Mouse (Mus musculus): Measurements from ENCODE around the gene Klhl20. TPM values are rescaled to one million over a fixed set of nuclear protein-coding genes. Genes with fewer than 3 reads are reported as not detected.
"Not testable (repeated sequence)": the region's sequence is repeated elsewhere in the genome, so short reads cannot be mapped to it uniquely, and the experiment has no call there.

Gene Klhl20
- polyA plus RNA-seq (2015; fragmentation: Nextera tagmentation; extraction: Ambion mirVana): 15.7 and 17.4 TPM in 2 replicates

DNA sequence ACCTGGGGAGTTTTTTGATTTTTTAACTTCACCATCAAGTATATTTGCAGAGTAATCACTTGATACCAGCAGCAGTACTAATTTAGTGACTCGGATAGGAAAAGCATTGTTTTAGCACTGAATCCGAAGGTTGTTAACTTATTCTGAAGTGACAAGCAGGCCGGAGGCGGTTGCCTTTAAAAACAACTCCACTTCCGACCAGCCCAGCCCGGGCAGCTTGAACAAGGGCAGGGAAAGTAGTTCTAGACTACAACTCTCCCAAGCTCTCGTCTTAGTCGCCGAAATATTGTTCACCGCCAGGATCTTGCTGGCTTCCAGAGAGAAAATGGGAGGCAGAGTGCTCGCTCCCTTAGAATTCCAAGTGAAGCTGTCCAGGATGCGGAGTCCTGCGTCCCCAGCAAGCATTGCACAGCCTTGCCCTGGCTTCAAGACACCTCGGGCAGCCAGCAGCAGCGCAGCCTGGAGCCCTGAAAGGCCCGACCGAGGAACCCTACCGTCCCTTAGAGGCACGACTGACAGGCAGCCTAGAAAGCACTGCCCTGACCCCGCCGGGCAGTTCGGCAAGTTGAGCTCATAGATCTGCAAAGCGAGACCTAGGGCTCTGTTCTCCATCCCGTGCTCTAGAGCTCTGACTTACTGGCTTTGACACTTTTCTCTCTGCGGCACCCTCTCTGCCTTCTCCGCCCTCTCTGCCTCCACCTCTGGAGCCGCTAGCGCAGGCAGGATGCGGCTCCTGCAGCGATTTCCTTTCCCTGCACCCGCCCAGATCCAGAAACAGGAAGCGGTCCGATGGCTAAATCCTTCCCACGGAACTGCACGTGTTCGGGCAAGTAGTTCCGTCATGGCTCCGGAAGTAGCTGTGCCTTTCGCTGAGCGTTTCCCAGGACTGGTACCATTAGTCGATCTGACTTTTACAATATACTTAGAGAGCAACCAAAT lies at the start of gene Klhl20:
Gene Klhl20, minus strand, starts transcription at position 786 of the 939 bp plus-strand sequence.
- Histone ChIP-seq H3K9ac (peak within 1 kb of the TSS; percentile 94), H3K27me3 (no peaks in the 10 kb centered on the region), H3K4me1 (peaks cover 10% of the 10 kb centered on the region), H3K4me3 (replicated peaks) (peak within 1 kb of the TSS; percentile 92), H3K27ac (peak within 1 kb of the TSS; percentile 93), H3K36me3 (peaks cover 17% of the 10 kb centered on the region), H3K9me3 (replicated peaks) (no peaks in the 10 kb centered on the region), H3K4me2 (peak within 1 kb of the TSS; percentile 80)
- WGBS: 1% methylated on average over 41 of the region's 41 CpGs
- ATAC-seq (replicated peaks; ENCODE audit: low FRiP score): peak; percentile 96

DNA sequence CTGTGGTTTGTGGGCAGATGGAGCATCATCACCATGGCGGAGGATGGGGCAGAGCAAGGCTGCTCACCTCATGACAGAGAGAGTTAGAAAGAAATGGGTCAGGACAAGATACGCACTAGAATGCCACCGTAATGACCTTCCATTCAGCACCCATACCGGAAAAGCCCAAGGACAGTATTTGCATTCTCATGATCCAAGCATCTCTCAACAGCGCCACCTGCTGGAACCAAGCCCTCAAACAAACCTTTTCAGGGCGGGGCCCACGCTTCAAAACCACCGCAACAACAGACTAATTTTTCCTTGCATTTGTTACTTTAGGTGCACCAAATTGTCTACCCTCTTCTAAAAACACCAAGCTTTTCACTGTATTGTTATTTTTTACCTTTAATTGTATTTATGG lies 49.4 kb upstream of the Klhl20 start:
- H3K36me3 ChIP-seq: no peaks in the 10 kb centered on the region
- no peaks in the 10 kb centered on the region for H3K27me3 ChIP-seq
- no peaks in the 10 kb centered on the region for H3K4me1 ChIP-seq
- H3K9me3 ChIP-seq (replicated peaks): no peaks in the 10 kb centered on the region
- ATAC-seq (replicated peaks; ENCODE audit: low FRiP score): no peak
- no peak overlapping the region for H3K9ac ChIP-seq
- H3K27ac ChIP-seq: no peak overlapping the region
- H3K4me2 ChIP-seq: no peak overlapping the region
- no peak overlapping the region for H3K4me3 ChIP-seq (replicated peaks)
- 65% methylated on average over 8 of the region's 8 CpGs for WGBS

DNA sequence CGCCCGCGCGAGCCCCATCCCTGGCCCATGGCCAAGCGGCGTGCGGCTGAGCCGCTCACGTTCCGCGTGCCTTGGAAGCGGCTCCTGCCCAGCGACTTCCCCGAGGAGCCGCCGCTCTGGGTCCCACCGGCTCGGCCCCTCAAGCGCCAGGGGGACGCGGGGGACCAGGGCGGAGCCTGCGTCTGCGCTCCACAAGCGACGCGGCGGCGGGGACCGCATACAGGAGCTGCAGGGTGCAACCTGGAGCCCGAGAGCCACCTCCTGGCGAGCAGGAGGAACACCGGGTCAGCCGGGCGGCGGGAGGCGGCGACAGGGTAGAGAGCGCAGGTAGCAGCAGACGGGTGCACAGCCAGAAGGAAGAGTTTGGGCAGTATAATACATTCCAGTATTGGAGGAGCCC lies 39.3 kb upstream of the Klhl20 start:
- no peak overlapping the region for H3K27ac ChIP-seq
- peak overlapping the region; percentile 53 for H3K9ac ChIP-seq
- WGBS: under 1% methylated on average over 40 of the region's 40 CpGs
- H3K4me3 ChIP-seq (replicated peaks): peak overlapping the region; percentile 54
- H3K4me1 ChIP-seq: peaks cover 7% of the 10 kb centered on the region; the same call in 1 of the 2 replicates
- H3K9me3 ChIP-seq (replicated peaks): no peaks in the 10 kb centered on the region
- H3K4me2 ChIP-seq: peak overlapping the region; percentile 84
- no peaks in the 10 kb centered on the region for H3K36me3 ChIP-seq
- peak; percentile 97 for ATAC-seq (replicated peaks; ENCODE audit: low FRiP score)
- peaks cover 38% of the 10 kb centered on the region for H3K27me3 ChIP-seq

DNA sequence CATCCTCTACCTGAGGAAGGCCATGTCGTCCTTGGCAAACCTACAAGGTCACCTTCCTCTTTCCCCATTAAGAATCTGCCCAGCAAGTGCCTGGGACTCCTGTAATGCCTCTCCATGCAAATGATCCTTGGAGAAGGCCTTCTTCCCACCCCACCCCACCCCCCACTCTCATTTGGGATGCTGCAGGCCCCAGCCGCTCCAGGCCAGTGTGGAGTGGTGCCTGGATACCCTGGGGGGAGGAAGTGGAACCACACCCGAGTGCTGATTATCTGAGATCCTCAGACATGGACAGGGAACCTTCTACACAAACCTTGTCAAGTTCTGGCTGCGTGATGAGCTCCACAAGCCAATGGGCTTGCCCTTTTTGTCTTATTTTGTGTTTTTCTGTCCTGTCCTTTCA lies 29.0 kb upstream of the Klhl20 start:
- no peaks in the 10 kb centered on the region for H3K9me3 ChIP-seq (replicated peaks)
- no peak overlapping the region for H3K4me3 ChIP-seq (replicated peaks)
- 79% methylated on average over 4 of the region's 4 CpGs for WGBS
- H3K27ac ChIP-seq: no peak overlapping the region
- H3K4me2 ChIP-seq: no peak overlapping the region
- no peak for ATAC-seq (replicated peaks; ENCODE audit: low FRiP score)
- no peak overlapping the region for H3K9ac ChIP-seq
- H3K4me1 ChIP-seq: no peaks in the 10 kb centered on the region
- H3K27me3 ChIP-seq: no peaks in the 10 kb centered on the region
- no peaks in the 10 kb centered on the region for H3K36me3 ChIP-seq

DNA sequence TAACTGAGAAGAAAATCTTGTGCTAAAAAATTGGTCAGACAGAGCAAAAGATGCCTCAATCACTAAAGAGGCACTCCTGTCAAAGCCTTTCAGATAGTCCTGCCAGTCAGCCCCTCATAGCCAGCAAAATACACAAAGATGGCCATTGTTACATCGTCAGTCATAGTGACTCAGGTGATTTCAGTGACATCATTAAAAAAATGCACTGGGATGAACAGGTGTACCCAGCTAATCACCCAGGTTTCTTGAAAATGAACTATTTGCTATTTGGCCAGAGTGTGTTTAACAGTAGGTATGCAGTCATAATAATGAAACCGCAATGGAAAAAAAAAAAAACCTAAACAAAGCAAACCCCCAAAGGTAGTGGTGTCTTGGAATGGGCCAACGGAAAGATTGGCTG lies 27.9 kb upstream of the Klhl20 start, which contains the start of gene Tex50:
Gene Tex50, minus strand, starts transcription at position 101 of the 400 bp plus-strand sequence.
- H3K4me1 ChIP-seq: no peaks in the 10 kb centered on the region
- no peak within 1 kb of the TSS for H3K4me3 ChIP-seq (replicated peaks)
- no peak within 1 kb of the TSS for H3K4me2 ChIP-seq
- H3K9ac ChIP-seq: no peak within 1 kb of the TSS
- no peaks in the 10 kb centered on the region for H3K36me3 ChIP-seq
- no peak for ATAC-seq (replicated peaks; ENCODE audit: low FRiP score)
- H3K9me3 ChIP-seq (replicated peaks): no peaks in the 10 kb centered on the region
- no peaks in the 10 kb centered on the region for H3K27me3 ChIP-seq
- WGBS: 88% methylated on average over 3 of the region's 3 CpGs
- H3K27ac ChIP-seq: no peak within 1 kb of the TSS

DNA sequence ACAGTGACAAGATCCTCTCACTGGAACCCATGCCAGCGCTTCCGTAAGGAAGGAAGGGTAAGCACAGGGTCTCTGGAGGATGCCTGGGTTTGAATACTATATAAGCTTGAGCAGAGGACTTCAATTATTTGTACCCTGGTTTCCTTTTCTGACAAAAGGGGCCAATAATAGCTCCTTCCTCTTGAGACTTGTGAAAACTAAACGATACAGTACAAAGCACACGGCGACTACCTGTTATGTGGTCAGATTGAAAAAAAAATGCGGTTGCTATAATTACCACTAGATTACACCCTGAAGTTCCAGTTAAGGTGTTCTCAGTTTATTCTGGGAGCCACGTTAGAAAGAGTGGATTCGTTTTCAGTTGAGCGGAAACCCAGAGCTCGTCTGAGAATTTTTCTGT lies 25.2 kb upstream of the Klhl20 start:
- H3K4me3 ChIP-seq (replicated peaks): no peak overlapping the region
- no peaks in the 10 kb centered on the region for H3K4me1 ChIP-seq
- no peak overlapping the region for H3K27ac ChIP-seq
- no peaks in the 10 kb centered on the region for H3K27me3 ChIP-seq
- no peaks in the 10 kb centered on the region for H3K9me3 ChIP-seq (replicated peaks)
- no peak for ATAC-seq (replicated peaks; ENCODE audit: low FRiP score)
- H3K36me3 ChIP-seq: no peaks in the 10 kb centered on the region
- no peak overlapping the region for H3K4me2 ChIP-seq
- no peak overlapping the region for H3K9ac ChIP-seq
- 87% methylated on average over 10 of the region's 10 CpGs for WGBS

DNA sequence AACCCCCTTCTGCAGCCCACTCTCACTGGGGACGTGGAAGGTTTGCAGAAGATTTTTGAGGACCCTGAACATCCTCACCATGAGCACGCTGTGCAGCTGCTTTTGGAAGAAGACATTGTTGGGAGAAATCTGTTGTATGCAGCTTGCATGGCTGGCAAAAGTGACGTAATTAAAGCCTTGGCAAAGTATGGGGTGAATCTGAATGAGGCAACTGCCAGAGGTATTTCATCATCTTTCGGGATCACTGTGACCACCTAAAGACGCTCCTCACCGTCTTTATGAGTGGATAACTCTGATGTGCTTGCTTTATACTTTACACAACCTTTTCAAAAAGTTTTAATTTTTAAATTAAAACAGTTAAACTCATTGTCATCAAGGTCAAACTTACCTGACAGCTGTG lies 19.8 kb upstream of the Klhl20 start:
- ATAC-seq (replicated peaks; ENCODE audit: low FRiP score): no peak
- Histone ChIP-seq H3K9me3 (replicated peaks) (no peaks in the 10 kb centered on the region), H3K4me3 (replicated peaks) (no peak overlapping the region), H3K27me3 (no peaks in the 10 kb centered on the region), H3K27ac (no peak overlapping the region), H3K36me3 (no peaks in the 10 kb centered on the region), H3K4me1 (0 out of 2 replicates have a peak, but pooled peaks cover 5% of the 10 kb centered on the region), H3K9ac (no peak overlapping the region), H3K4me2 (peak overlapping the region; percentile 10; the same call in 1 of the 2 replicates)
- 73% methylated on average over 6 of the region's 6 CpGs for WGBS

DNA sequence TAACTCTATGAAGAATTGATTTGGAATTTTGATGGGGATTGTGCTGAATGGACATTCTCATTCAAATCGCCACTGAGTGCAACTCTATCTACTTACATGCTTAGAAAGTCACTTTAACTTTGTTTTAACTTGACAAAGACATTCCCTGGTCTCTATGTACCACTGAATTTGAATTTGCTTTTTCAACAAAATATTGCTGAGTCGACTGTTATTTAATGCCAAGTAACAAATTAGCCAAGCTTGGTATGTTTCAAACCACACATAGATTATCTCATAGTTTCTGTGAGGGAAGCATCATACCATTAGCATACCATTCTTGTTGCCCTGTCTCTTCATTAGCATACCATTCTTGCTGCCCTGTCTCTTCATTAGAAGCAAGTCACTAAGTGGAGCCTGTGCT lies 16.6 kb upstream of the Klhl20 start:
- H3K4me2 ChIP-seq: no peak overlapping the region
- H3K4me3 ChIP-seq (replicated peaks): no peak overlapping the region
- peaks cover 9% of the 10 kb centered on the region for H3K4me1 ChIP-seq
- no peaks in the 10 kb centered on the region for H3K27me3 ChIP-seq
- no peak overlapping the region for H3K9ac ChIP-seq
- H3K36me3 ChIP-seq: no peaks in the 10 kb centered on the region
- 82% methylated on average over 2 of the region's 2 CpGs for WGBS
- H3K27ac ChIP-seq: no peak overlapping the region
- H3K9me3 ChIP-seq (replicated peaks): no peaks in the 10 kb centered on the region
- ATAC-seq (replicated peaks; ENCODE audit: low FRiP score): no peak

DNA sequence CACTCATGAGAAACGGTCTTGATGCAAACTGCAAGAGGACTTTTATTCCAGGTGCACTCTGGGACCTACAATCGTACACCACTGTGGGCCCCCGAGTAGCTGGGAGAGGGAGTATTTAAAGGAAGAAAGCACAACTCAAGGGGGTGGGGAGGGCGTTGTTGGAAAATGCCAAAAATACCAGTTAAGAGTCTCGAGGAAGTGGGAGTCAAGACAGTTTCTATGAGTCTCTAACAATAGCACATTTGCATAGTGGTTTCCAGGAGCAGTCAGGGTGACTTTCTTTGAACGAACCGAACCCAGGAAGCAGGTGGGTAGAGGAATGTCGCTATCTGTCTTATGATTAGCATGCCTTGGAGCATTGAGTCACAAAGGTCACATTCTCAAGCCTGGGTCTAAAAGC lies 14.3 kb upstream of the Klhl20 start:
- not testable (repeated sequence) for H3K9ac ChIP-seq; H3K27me3 ChIP-seq; H3K9me3 ChIP-seq (replicated peaks); H3K4me3 ChIP-seq (replicated peaks); H3K4me2 ChIP-seq; H3K27ac ChIP-seq; ATAC-seq (replicated peaks; ENCODE audit: low FRiP score); H3K36me3 ChIP-seq
- peaks cover 13% of the 10 kb centered on the region for H3K4me1 ChIP-seq
- WGBS: 85% methylated on average over 8 of the region's 8 CpGs

DNA sequence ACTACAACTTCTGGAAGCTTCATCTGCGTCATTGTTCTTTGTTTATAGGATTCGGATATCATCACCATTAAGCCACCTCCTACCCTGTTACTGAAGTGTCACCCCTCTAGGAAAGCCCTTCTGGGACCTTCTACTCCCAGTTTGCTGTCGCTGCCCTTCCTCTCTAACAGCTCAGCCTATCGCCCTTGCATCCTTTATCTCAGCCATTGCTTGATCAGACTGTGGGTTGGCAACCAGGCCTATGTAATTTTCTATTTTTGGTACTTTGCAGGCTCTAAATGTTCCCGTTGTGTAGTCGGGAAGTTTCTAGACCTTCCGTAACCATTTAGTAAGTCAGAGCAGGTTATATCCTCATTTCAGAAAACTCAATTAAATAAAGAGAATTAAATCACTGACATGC lies 11.9 kb upstream of the Klhl20 start:
- Histone ChIP-seq H3K9ac (no peak overlapping the region), H3K4me3 (replicated peaks) (peak overlapping the region; percentile 51; the same call in 1 of the 2 replicates), H3K4me1 (peaks cover 10% of the 10 kb centered on the region), H3K27ac (no peak overlapping the region), H3K27me3 (no peaks in the 10 kb centered on the region), H3K36me3 (no peaks in the 10 kb centered on the region), H3K9me3 (replicated peaks) (no peaks in the 10 kb centered on the region), H3K4me2 (peak overlapping the region; percentile 83)
- 85% methylated on average over 7 of the region's 7 CpGs for WGBS
- no peak for ATAC-seq (replicated peaks; ENCODE audit: low FRiP score)

DNA sequence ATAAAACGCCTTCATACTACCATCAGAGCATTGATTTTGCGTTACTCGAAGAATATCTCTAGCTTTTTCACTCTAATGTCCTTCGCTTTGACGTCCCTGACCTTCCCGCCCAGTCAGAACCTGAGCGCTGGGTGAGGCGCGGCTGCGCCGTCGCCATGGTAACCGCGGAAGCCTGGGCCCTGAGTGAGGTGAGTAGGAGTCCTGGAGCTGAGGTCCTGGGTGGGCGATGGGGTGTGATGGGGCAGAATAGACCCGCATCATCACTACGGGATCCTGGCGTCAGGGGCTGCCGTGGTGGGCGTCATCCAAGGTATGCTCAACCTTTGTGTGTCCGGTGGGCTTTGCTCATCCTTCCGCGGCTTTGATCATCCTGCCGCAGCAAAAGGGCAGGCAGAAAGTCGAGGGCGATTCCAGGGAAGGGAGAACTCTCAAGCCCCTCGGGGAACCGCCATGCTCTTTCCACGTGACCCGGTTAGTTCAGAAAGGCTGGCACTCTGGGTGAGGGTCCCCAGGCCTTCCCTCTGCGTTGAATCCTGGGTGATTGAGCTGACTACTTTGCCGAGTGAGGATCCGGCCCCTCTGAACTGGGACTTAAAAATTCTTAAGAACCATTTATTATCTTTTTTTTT lies 11.3 kb upstream of the Klhl20 start, which contains the start of gene Ankrd45:
Gene Ankrd45, plus strand, starts transcription at position 161 of the 629 bp plus-strand sequence.
- Histone ChIP-seq H3K27me3 (no peaks in the 10 kb centered on the region), H3K4me3 (replicated peaks) (peak within 1 kb of the TSS; percentile 51), H3K36me3 (no peaks in the 10 kb centered on the region), H3K4me1 (peaks cover 10% of the 10 kb centered on the region), H3K9me3 (replicated peaks) (no peaks in the 10 kb centered on the region), H3K27ac (no peak within 1 kb of the TSS), H3K9ac (peak within 1 kb of the TSS; percentile 42), H3K4me2 (peak within 1 kb of the TSS; percentile 83)
- peak; percentile 97 for ATAC-seq (replicated peaks; ENCODE audit: low FRiP score)
- WGBS: 4% methylated on average over 33 of the region's 33 CpGs

Data from kidney, embryonic 15.5 days (tissue).